Mouse (Mus musculus): ENCODE measurements at regions not wholly inside any gene's neighbourhood (a gene's known extent, or its start where the extent isn't known, plus 50 kb on each side); places are given as distances from the start of the nearest gene placed in this dataset.
A peak's percentile ranks its signal among the peaks of the same experiment; 100 is the strongest.

DNA sequence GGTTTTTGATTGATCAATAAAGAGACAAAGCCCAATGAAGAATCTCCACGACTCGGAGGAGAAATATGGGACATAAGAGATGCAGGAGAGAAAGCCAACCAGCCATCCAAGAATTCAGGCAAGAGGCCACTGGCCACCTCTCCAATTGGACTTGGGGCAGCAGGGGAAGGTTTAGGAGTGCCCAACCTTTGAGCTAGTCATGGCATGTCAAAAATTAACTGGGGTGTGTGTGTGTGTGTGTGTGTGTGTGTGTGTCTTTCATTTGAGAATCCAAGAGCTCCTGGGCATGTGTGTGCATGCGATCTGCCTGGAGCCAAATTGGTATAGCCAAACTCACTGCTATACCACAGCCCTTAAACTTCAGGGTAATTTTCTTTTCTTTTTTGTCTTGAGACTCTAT, 51.6 kb upstream of the Cecr2 start:
- DNase-seq: no peak

DNA sequence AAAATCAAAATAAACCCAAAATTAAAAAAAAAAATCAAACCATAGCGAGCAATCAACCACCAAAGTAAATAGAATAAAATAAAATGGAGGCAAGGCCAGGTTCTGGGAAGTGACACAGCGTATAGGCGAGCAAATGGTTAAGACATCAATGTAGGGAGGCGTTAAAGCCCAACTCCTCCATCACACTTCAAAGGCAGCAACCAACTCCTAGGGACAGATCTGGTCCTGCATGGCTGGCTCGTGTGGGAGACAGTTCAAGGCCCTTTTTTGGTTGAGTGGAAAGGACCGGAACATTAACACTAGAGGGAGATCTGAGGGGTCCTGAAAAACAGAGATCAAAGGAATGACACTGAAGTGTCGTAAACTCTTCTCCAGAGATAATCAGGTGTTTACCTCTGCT, 53.8 kb upstream of the Cecr2 start:
- DNase-seq: no peak

DNA sequence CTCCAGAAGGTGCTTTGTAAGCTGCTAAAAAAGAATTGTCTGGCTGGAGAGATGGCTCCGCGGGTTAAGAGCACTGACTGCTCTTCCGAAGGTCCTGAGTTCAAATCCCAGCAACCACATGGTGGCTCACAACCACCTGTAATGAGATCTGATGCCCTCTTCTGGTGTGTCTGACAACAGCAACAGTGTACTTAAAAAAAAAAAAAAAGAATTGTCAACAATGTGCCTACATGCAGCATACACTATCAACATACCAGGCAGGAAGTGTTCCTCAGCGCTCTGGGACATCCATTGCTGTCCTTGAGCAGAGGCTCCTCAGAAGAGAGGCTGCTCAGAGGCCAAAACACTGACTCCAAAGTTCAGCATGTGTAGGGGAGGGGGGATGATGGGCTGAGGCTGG, 56.3 kb upstream of the Cecr2 start:
- no peak for DNase-seq

DNA sequence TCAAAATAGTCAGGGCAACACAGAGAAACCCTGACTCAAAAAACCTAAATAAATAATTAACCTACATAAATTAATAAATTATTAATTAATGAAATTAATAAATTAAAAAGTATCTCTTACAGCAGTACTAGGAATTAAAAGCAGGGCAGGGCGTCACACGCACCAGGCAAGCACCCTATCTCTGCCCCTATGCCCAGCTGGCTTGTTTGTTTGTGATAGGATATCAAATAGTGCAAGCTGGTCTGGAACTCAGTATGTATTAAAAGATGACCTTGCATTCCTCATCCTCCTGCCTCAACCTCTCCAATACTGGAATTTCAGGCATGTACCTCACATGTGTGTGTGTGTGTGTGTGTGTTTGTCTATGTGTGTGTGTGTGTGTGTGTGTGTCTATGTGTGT, 60.7 kb upstream of the Cecr2 start:
- no peak for DNase-seq

DNA sequence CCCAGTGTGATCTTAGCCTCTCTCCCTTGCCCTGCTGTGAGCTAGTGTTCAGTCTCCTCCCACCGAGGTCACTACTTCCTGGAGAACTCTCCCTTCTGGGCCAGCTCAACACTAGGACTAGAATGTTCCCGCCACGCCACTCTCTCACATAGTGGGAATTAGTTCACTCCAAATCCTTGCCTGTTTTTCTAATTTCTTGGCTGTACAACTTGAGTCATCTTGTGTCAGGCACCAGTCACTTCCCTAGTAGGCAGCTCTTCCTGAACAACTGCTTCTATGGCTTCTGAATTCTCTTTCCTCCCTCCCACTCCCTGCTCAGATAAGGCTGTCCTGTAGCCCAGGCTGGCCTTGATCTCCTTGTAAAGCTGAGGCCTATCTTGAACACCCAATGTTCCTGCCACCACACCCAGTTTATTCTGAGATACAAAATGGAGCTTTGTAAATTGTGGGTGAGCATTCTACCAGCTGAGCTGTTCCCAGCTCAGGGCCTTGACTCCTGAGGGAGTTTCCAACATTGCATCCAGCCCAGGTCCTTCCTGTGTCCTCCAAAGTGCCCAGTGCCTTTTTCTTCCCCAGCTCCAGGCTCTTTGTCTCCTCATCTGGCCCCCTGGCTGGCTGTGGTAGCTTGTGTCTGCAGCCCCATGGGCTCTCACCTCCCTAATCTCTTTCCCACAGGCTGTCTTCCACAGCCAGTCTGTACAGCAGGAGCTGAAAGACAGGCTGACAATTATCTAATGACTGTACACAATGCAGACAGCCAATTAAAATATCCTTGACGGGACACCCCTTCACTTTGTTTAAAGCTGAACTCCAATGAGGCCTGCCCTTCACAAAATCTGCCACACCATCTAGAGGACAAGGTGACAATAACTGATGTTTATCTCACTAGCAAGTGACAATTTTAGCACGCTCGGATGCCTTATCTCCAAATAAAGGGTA, 61.9 kb upstream of the Cecr2 start:
- DNase-seq: no peak

DNA sequence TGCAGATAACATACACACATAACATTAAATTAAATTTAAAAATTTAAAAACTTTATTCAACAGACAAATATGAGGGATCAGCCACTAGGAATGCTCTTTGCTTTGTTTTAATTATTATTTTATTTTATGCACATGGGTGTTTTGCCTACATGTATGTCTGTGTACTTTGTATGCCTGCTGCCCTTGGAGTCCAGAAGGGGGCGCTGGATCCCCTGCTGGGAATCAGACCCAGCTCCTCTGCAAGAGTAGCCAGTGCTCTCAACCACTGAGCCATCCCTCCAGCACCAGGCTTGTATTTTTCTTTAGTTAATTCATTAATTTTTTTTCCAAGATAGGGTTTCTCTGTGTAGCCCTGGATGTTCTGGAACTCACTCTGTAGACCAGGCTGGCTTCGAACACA, 62.7 kb upstream of the Cecr2 start:
- DNase-seq: peak; percentile 49

DNA sequence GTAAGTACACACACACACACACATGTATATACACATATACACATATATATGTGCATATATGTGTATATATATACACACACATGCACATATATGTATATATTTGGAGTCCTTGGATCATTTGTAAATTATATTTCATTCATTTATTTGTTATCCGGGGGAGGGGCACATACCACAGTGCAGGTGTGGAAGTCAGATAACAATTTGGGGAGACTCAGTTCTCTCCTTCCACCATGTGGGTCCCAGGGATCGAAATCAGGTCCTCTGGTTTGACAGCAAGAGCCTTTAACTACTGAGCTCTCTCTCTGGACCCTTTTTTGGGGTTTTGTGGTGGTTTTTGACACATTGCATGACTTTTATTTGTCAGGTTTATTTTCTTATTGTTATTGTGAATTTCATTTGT, 65.8 kb upstream of the Cecr2 start:
- DNase-seq: no peak

DNA sequence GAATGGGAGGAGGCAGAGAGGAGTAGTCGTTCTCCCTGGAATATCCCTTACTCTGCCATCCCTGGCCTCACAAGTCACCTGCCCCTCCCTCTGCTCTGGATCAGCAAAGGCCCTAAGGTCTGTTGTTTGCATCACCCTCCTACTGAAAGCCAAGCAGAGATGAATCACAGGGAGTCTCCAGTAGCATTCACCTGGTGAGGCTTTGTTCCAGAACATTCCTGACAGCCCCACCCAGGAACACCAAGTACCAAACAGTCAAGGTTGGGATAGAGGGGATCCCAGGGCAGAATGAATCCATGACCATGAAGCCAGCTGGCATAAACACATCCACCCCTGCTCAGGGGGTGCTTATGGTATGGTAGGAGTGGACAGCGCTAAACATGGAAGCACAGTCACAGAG, 67.4 kb upstream of the Hdhd5 start:
- no peak for DNase-seq

DNA sequence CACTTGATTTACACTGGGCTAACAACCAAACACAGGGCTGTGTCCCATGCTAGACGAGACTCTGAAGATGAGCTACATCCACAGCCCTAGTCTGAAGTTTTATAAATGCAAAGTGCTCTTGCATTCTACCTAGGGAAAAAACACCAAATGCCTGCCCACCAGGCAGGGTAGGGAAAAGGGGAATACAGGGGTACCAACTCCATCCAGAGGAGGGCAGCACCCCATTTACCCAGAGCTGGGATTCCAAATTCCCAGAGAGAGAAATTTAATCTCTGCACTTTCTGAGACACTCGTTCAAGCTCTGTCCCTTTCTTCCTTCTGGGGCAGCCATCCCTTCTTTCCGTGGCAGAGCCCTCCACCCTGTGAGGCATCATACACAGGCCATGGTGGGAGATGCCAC, 66.8 kb upstream of the Hdhd5 start:
- DNase-seq: no peak

DNA sequence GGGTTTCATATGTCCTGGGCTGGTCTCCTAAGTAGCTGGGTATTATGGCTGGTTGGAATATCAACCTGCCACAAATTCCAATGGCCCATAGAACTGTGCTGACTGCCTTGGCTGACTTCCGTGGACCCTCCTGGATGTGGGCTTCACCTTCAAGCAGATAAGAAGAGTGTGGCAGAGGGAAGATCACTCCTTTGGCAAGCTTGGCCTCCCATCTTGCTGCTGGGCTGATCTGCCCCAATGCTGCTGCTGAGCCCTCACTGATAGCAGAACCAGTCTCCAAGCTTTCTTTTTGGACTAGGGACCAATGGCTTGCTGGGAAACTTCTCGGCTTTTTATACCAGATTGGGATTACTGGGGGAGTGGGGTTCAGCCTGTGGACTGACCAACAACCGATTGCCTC, 65.6 kb upstream of the Hdhd5 start:
- no peak for DNase-seq

DNA sequence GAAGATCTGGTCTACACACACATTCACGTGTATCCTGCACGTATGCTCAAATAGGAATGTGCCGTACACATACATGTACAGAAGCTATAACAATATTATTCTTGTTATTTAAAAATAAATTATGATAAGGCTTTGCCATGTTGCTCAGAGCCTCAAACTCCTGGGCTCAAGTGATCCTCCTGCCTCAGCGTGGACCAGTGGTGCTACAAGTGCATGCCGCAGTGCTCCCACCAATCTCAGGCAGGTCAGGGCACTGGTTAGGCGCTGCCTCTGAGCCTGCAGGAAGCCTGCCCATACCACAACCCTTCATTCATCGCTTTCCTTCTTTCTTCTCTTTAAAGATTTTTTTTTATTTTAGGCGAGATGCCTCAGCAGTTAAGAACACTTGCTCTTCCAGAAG, 63.3 kb upstream of the Hdhd5 start:
- DNase-seq: no peak

DNA sequence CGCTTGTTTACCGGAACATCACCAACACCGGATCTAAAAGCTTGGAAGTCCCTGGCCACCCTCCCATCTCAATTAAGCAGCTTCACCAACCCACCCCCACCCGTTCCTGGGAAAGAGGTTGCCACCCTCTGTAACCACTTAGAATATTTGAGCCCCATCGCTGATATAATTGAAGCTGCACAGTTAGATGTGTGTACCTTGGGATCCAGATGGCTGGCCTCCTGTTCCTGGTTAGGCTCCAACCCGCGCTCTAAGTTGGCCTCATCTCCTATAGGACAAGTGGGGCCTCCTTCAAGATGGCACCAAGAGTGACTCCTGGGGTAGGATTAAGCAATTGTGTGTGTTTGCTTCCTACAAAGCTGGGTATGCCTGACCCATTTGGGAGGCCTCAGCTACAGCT, 61.6 kb upstream of the Hdhd5 start:
- DNase-seq: no peak

DNA sequence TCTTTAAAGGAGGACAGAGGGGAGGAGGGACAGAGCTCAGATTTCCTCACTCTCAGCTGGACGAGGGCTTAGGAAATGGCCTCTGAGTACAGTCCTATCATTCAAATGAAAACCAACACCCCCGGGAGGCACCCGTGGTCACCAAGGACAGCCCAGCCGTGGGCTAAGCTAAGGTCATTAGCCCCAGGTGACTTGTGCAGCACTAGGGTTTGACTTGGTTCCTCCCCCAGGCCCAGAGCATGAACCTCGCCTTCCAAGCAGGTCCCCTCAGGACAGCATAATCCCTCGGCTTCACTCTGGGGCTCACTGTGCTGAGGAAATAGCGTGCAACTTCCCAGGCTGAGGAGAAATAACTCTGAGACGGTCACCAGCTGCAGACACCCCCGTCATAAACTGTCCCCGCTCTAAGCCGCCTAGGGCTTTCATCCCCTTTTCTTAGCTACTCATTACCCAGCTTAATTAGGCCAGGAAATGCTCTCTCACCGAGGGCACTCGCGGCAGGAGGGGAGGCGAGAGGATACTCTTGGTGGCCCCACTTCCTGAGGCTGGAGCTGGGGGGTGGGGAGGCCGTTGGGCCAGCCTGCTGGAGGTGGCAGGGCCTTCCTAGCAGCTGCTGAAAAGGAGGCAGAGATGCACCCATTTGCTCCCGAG, 61.0 kb upstream of the Hdhd5 start:
- peak; percentile 28 to 55 for DNase-seq

DNA sequence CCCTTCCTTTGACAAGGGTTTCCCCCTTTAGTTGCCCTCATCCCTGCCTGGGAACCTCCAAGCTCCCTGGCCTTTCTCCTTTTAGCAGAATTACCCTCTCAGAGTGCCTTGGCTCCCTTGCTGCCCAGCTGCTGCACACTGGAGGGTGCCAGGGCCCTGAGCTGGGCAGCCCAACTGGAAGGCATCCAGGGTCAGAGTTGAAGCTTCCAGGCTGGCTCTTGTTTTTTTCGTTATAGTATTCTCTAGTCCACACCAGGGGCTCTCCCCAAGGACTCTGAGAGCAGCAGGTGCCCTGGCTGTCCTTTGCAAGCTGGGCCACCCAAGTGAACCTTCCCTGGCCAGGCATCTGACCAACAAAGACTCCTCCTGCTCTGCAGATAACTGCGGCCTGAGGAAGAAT, 59.1 kb upstream of the Hdhd5 start:
- no peak for DNase-seq

DNA sequence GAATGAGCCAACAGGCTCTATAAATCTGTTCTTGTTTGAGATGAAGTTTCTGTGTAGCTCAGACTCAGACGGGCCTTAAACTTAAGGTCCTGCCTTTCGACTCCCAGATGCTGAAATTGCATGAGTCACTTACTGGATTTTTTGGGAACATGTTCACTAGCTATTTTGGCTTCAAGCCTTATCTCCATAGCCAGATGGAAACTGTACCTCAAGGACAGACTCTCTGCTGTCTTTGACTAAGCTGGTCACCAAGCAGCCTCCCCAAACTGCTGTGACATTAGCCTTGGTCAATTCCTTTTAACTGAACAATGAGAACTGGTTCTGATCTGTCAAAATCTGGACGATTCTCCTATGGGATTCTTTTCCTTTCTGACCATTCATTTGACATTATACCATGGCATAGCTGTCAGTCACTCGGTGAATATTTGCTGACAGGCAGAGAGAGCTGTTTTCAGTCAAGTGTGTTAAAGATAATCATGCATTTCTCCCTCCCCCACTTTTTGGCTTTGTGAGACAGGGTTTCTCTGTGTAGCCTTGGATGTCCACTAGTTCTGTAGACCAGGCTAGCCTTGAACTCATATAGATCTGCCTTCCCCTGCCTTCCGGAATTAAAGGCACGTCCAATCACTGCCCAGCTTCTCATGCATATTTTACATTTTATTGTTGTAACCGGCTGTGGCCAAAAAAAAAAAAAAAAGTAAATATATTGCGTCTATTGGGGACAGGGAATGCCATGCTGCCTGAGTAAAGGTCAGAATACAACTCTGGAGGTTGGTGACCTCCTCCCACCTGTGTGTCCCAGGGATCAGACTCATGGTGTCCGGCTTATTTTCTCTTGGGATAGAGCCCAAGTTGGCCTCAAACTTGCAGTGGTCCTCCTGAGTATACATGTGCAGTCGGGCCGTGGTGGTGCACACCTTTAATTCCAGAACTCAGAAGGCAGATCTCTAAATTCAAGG, 57.9 kb upstream of the Hdhd5 start:
- no peak for DNase-seq

DNA sequence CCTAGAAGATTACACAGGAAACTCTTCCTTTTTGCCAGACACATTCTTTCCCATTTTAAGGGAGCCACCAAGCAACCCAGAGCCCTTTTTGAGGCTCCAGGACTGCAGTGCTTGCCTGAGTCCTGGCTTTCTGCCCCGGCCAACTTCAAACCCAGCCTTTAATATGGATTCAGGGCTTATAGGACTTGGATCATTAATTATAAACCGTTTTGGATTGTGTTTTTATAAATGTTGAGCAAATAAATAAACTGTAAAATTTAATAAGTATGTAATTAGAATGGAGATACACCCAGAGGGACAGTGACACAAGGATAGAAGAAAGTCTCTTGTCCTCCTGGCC, 54.8 kb upstream of the Hdhd5 start:
- DNase-seq: no peak

DNA sequence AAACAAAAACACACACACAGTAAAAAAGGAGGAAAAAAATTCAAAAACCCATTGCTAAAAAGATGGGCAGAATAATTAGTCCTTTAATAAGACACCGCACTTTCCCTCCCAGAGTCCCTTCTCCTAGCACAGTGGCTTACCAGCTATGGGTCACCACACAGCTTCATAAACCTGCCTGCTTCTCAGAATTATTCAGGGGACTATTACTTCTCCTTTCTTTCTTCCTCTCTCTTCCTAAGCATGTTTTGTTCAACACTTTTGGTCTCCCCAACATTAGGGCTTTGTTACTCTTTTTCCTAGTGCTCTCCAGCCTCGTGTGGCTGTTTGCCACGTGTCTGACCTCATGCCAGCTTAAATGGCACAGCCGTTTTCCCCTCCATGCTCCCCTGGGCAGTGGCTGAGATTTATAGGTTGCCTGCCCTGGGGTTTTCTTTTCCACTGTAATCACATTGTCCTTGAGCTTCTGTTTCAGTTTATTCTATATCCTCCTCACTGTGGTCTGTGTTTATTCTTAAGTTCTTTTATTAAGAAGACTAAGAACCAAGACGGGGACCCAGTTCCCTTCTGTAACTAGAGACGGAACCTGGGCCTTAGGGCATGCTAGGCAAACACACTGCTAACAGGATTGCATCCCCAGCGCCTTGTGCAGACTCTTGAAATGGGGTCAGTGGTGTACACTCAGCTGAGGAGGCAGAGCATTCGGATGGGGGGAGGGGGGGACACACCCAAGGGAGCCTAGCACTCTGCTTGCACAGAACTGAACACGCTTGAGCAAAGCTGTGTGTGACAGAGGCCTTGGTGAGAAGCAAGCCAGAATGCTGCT, 54.2 kb upstream of the Hdhd5 start:
- no peak for DNase-seq

DNA sequence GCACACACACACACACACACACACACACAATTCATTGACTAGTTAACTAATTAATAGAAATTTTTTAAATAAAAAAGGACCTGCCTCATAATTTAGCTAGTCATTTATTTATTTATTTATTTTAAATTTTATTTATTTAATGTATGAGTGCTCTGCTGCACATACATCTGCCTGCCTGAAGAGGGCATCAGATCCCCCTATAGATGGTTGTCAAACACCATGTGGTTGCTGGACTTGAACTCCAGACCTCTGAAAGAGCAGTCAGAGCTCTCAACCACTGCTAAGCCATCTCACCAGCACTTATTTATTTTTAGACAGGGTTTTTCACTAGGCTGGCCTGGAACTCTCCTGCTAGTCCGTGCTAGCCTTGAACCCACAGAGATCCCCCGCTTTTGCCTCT, 50.6 kb upstream of the Hdhd5 start:
- no peak for DNase-seq

Data from lung, postnatal 4 days (tissue).